Mouse (Mus musculus) brown adipose tissue, adult 24 weeks (tissue): ENCODE results near the gene Lipe. TPM values are rescaled to one million over a fixed set of nuclear protein-coding genes. Genes with fewer than 3 reads are reported as not detected.
"Not testable (repeated sequence)": the region's sequence is repeated elsewhere in the genome, so short reads cannot be mapped to it uniquely, and the experiment has no call there.

Experiments
- H3K27ac ChIP-seq: fragments of 200-500 bp; replicated peaks from 2 replicates; pipeline ENCODE4 v1.5.1; 2012; ENCODE audit warnings: low read depth, mild to moderate bottlenecking, low read length
- H3K4me1 ChIP-seq: fragments of 200-500 bp; 2 replicates; pipeline ENCODE4 v1.6.1; 2012; ENCODE audit warnings: low read length, mixed read lengths; ENCODE audit not compliant: control insufficient read depth, insufficient read depth, insufficient read length
- H3K4me3 ChIP-seq: fragments of 200-500 bp; 2 replicates; pipeline ENCODE4 v1.5.1; 2012; ENCODE audit warnings: low read depth, mild to moderate bottlenecking, low read length, moderate library complexity; ENCODE audit not compliant: insufficient read depth
- polyA plus RNA-seq: library from polyadenylated mRNA; stranded (reverse); fragments of >200 nt; gene quantifications from 2 replicates; pipeline ENCODE4 v1.2.4, GENCODE M21; 2012; ENCODE audit not compliant: missing spikeins, insufficient read depth, insufficient read length

Gene Lipe
- polyA plus RNA-seq, 1 experiment, result 1,189 TPM

DNA sequence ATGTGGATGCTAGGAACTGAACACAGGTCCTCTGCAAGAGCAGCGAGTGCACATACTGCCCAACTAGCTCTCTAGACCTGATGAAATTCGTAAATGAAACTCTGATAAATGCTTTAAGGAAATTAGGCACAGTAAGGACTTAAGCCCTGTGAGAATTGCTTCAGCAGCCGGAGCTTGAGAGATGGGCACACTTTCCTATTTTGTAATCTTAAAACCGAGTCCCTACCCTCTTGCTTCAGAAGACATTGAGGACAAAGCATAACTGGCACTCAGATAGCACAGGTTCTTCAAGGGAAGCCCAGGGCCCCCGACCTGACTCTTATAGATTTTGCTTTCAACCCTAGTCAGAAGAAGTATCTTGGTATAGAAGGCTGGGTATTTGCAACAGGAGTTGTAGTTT lies 28.6 kb upstream of the Lipe start:
- Histone ChIP-seq H3K27ac (no peak overlapping the region), H3K4me1 (no peaks in the 10 kb centered on the region), H3K4me3 (no peak overlapping the region)

DNA sequence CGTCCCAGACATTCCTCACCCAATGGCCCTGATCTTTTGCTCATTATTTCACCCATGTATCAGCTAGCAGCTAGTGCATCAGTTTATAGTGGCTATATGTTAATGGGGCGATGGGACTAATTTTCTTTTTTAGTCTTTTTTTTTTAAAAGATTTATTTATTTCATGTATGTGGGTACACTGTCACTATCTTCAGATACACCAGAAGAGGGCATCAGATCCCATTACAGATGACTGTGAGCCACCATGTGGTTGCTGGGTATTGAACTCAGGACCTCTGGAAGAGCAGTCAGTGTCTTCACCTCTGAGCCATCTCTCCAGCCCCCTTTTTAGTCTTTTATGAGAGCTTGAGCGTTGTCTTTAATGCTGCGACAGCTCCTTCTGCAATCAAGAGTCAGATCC lies 27.9 kb upstream of the Lipe start:
- not testable (repeated sequence) for H3K4me1 ChIP-seq, H3K27ac ChIP-seq, H3K4me3 ChIP-seq

DNA sequence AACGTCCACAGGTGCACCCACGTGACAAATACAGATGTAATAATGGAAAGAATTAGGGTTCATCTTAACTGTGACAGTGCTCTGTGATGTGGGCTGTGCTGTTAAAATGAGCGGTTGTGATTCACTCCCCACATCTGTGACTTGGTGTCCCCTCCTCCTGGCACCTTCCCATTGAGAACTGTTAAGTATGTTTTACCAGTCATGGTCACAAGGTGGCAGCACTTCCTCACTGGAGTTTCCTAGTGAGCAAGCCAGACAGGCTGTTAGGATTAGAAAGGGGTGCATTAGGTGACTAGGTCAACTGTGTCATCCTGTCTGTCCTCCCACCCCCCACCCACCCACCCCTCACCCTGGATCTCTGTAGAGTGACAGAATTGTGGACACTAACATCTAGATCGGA lies 25.9 kb upstream of the Lipe start:
- Histone ChIP-seq H3K27ac (no peak overlapping the region), H3K4me3 (no peak overlapping the region), H3K4me1 (no peaks in the 10 kb centered on the region)

DNA sequence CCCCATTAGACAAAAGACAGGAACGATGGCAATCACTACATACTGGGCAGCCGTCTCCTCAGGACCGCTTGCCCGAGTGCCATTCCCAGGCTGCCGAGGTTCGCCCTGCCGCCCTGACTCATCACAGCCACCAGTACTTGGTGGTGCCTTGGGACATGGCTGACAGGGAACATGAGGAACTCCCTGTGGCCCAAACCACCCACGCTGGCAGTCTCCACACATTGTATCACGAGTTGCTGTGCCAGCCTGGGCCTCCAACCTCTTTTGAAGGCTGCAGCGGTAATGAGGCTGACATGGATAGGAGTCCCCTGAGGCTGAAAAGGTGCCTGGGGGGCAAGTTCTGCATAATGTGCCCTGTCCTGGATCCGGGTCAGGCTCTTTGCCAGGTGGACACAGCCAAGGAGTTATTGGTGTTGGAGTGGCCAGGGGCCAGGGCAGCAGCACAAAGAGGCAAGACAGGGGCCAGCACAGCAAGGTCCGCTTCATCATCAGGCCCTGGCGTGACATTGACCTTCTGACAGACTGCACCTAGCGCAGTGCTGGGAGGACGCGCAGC lies 23.9 kb upstream of the Lipe start:
- Histone ChIP-seq H3K4me3 (no peak overlapping the region), H3K27ac (no peak overlapping the region), H3K4me1 (no peaks in the 10 kb centered on the region)

DNA sequence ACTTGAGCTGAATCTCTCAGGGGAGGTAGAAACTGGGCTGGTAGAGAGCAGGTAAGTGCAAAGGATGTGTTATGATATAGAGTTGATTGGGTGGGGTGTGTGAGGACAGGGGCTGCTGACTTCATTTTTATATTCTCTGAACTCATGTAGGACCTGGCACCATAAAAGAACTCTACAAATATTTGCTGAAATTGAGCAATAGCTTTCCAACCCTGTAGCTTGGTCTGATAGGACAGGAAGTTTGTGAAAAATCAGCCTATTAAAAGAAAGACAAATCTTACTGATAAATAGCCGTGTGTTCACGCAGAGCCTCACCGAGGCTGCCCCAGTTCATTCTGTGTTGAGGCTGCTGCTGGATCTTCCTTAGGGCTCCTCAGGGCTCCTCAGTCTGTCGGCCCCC lies 21.4 kb upstream of the Lipe start:
- no peak overlapping the region for H3K27ac ChIP-seq
- no peaks in the 10 kb centered on the region for H3K4me1 ChIP-seq
- no peak overlapping the region for H3K4me3 ChIP-seq

DNA sequence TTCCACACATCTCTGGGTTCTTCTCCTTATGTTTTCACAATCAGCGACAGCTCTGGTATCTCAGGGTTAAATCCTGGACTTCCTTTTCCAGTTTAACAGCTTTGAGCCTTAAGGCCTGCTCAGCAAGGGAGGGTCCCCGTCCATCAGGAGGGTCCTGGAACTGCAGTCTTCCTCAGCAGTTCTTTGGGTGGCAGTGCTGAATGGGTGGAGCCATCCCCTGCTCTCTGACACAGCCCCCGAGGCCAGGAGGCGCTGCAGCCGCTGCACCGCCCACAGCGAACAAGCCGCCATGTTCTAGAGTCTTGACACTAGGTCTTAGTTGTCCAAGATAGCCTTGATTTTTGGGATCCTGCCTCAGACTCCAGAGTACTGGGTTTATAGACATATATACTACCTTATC lies 21.0 kb upstream of the Lipe start:
- no peak overlapping the region for H3K4me3 ChIP-seq
- H3K27ac ChIP-seq, result no peak overlapping the region
- no peaks in the 10 kb centered on the region for H3K4me1 ChIP-seq

DNA sequence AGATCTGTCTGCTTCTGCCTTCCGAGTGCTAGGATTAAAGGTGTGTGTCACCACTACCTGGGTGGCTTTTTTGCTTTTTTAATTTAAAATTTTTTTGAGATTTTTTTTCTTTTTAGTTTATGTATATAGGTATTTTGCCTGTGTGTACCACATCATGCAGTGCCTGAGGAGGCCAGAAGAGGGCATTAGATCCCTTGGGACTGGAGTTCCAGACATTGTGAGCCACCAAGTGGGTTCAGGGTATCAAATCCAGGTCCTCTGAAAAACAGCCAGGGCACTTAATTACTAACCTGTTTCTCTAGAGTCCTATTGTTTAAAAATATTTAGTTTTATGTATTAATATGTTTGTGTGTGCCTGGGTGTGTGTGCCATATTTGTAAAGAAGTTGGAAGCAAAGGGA lies 19.1 kb upstream of the Lipe start:
- H3K4me3 ChIP-seq, result no peak overlapping the region
- no peak overlapping the region for H3K27ac ChIP-seq
- no peaks in the 10 kb centered on the region for H3K4me1 ChIP-seq

DNA sequence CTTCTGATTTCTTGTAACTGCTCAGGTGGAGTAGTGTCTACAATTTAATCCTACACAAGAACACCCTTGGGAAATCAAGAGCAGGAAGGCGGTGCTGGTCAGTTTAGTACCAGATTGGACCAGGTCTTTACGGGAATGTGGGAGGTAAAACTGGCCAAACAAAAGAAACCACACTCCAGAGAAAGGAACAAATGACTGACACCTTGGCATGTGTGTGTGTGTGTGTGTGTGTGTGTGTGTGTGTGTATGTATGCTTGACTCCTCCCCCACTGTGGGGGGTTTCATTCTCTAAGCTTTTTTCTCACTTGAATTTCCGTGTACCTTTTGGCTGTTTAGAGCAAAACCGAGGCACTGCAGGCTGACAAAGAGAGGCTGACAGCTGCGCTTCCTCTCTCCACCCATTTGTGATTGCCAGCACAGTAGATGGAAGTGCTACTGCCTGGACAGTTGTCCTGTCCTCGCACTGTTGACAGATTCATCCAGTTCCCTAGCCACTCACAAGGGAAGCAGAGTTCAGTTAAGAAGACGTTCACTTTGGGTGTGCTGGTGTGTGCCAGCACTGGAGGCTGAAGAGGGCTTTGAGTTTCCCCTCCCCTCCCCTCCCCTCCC lies 14.4 kb upstream of the Lipe start, which contains the start of gene Cxcl17:
Gene Cxcl17, minus strand, starts transcription at position 54 of the 609 bp plus-strand sequence.
- Histone ChIP-seq H3K4me3 (no peak within 1 kb of the TSS), H3K27ac (no peak within 1 kb of the TSS), H3K4me1 (no peaks in the 10 kb centered on the region)

DNA sequence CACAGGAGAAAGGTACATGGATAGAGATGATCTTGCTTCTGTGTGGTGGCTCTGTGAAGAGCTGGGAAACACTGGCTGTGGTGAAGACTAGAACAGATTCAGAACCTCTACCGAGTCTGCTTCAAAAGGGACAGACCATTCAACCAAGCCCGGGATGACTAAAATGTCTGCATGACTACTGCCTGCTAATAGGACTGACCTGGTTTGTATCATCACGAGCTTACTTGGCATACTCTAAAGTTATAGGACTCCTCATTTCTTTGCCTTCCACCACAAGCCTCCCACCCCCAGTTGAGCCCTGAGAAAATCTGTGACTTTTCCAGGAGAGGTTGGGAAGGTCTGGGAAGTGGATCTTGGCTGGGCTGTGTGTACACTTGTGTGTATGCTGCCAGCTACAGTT lies 13.4 kb upstream of the Lipe start:
- Histone ChIP-seq H3K27ac (no peak overlapping the region), H3K4me1 (no peaks in the 10 kb centered on the region), H3K4me3 (no peak overlapping the region)

DNA sequence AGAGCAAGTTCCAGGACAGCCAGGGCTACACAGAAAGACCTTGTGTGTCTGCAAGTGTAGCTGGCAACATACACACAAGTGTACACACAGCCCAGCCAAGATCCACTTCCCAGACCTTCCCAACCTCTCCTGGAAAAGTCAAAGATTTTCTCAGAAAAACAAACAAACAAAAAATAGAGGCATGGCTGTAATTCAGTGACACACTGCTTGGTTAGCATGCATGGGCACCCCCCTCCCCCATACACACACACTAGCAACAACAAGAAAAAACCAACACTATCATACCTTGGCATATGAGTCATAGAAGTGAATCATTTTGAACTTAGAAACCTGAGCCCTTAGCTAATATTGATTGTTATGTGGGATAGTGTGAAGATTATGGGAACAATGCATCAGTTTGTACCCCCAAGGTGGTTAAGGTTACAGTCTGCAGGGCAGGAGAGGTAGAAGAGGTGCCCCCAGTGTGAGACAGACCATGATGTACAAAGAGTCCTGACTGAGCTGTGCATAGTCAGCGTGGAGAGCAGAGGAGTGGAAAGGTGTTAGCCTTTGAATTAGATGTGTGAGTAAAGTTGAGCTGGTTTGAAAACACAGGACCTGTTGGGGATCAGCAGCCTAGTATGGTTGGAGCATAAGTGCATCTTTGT lies 12.6 kb upstream of the Lipe start:
- H3K27ac ChIP-seq, result no peak overlapping the region

DNA sequence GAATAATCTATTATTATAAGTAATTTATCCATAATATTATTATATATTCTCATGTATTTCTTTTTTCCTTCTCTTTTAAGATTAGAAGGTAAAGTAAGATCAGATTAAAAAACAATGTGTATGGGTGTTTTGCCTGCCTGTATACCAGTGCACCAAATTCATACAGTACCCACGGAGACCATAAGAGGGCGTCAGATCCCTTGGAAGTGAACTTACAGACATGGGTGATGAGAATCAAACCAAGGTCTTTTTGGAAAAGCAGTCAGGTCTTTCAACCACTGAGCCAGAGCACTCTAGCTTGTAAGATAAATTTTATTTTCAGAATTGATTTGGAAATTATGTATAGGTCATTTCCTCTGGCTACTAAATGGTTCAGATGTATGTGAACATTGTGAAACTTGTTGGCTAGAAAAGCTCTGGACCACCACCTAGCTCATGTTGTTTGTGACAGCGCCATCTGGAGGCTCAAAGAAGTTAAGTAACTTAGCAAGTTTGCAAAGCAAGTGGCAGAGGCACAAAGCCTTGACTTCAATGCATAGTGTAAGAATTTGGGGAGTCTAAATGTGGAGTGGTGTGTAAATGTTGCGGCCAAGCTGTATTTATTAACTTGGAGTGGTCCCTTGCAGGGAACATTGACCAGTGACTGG lies 10.7 kb upstream of the Lipe start:
- H3K4me3 ChIP-seq, result no peak overlapping the region
- no peaks in the 10 kb centered on the region for H3K4me1 ChIP-seq
- H3K27ac ChIP-seq, result no peak overlapping the region

More for the DNA sequence above, 12.6 kb upstream of the Lipe start:
- Histone ChIP-seq H3K4me3 (no peak overlapping the region), H3K4me1 (no peaks in the 10 kb centered on the region)

DNA sequence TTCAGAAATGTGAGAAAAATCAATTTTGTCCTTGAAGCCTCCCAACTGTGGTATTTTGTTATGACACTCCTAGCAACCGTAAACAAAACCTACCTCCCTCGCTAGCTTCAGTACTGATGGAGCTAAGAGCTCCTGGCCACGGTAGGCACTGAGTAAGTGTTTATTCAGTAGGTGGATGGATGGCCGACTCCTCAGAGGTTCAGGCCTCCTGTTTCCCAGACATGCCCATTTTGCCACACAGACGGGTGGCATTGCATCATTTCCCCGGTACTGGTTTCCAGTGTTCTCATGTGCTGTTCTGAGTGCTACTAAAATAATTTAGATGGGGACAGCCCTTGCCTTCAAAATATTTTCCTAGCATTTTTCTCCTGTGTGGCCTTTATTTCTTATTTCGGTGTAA lies 8.0 kb upstream of the Lipe start:
- peaks cover 5% of the 10 kb centered on the region; the same call in 1 of the 2 replicates for H3K4me1 ChIP-seq
- H3K27ac ChIP-seq, result no peak overlapping the region
- no peak overlapping the region for H3K4me3 ChIP-seq

DNA sequence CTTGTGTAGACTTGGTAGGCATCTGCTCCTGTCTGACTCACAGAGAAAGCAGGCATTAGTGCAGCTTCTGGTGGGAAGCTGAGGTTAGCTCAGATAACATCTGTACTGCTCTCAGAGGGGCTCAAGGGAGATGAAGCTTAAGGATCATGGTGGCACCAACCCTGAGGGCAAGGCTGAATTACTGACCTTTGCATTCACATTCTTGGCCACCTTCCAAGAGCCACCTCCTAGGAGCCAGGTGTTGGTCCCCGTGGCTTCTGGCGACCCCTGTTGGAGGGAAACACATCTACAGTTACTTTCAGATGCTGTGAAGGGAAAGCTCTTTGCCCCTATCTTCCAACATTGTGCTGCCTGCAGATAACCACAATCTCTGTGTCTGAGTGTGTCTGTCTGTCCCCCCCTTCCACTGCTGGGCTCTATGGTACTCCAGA lies 4.2 kb upstream of the Lipe start:
- Histone ChIP-seq H3K4me1 (peaks cover 5% of the 10 kb centered on the region; the same call in 1 of the 2 replicates), H3K27ac (no peak overlapping the region), H3K4me3 (no peak overlapping the region)

DNA sequence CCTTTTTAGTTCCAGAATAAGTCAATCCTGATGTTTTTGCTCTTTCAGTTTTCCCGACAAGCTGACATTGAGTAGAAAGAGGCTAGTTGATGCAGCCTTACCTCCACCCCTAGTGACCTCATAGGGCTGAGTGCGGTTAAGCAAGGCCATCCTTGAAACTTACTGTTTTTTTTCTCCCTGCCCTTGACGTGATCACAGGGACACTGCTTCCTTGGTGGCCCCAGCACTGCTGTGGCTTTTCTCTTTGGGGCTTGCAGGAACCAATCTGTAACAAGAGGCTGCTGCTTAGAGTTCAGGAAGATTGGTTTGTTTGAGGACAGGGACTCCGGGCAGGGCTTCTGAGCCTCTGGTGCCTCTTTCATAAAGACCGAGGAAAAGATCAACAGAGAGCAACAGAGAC lies 3.5 kb upstream of the Lipe start:
- Histone ChIP-seq H3K4me1 (peaks cover 5% of the 10 kb centered on the region; the same call in 1 of the 2 replicates), H3K4me3 (no peak overlapping the region), H3K27ac (no peak overlapping the region)

DNA sequence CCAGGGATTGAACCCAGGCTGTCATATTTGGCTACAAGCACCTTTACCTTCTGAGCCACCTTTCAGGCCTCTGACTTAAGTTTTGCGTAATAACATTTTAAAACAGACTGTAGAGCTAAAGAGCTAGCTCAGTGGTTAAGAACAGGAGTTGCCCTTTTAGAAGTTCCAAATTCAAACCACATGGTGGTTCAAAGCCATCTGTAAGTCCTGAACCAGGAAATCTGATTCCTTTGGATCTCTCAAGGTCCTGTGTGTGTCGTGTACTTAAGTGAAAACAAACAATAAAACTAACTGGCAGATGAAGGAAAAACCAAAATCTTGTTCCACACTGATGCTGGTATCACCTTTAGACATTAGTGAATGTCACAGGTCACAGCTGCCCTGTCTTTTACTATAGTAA lies 3.0 kb upstream of the Lipe start:
- peaks cover 7% of the 10 kb centered on the region; the same call in 1 of the 2 replicates for H3K4me1 ChIP-seq
- no peak overlapping the region for H3K27ac ChIP-seq
- H3K4me3 ChIP-seq, result no peak overlapping the region
